Mouse (Mus musculus): ENCODE results near the gene Xpa.

Xpa gene

GRCm38 (mm10) chr4:46195781-46196487 is at the start of gene Xpa:
Gene Xpa, minus strand, starts transcription at chr4:46196311.
- peak; percentile 96 to 97 for DNase-seq

- peak; percentile 72 for DNase-seq
These were observed 39.8 kb upstream of the Xpa start for GRCm38 (mm10) chr4:46235871-46236270.

- DNase-seq = no peak
These were observed 38.6 kb upstream of the Xpa start for GRCm38 (mm10) chr4:46234739-46235138.

- no peak for DNase-seq
These were observed 30.9 kb upstream of the Xpa start for GRCm38 (mm10) chr4:46226972-46227535.

GRCm38 (mm10) chr4:46221090-46221489 is 25.0 kb upstream of the Xpa start:
- no peak for DNase-seq

- peak; percentile 58 to 65 for DNase-seq
These were observed 6.5 kb upstream of the Xpa start for GRCm38 (mm10) chr4:46202562-46203126.

- peak; percentile 74 to 82 for DNase-seq
These were observed 5.9 kb upstream of the Xpa start for GRCm38 (mm10) chr4:46201834-46202561.

- no peak for DNase-seq
These were observed 2.0 kb upstream of the Xpa start for GRCm38 (mm10) chr4:46198064-46198463.

- DNase-seq = no peak
These were observed 402 bp upstream of the Xpa start for GRCm38 (mm10) chr4:46196513-46196912.

- peak in 1 of 2 experiments; percentile 30 for DNase-seq
These were observed 4.1 kb downstream of the Xpa start for GRCm38 (mm10) chr4:46192011-46192410.

GRCm38 (mm10) chr4:46186466-46186865 is 9.6 kb downstream of the Xpa start:
- DNase-seq = no peak

- DNase-seq = no peak
These were observed 10.2 kb downstream of the Xpa start for GRCm38 (mm10) chr4:46185890-46186289.

GRCm38 (mm10) chr4:46185423-46185822 is 10.7 kb downstream of the Xpa start:
- DNase-seq = no peak

GRCm38 (mm10) chr4:46182181-46182580 is 13.9 kb downstream of the Xpa start:
- DNase-seq = no peak

- DNase-seq = no peak
These were observed 14.9 kb downstream of the Xpa start for GRCm38 (mm10) chr4:46181168-46181567.

GRCm38 (mm10) chr4:46177496-46177895 is 18.6 kb downstream of the Xpa start:
- no peak for DNase-seq

GRCm38 (mm10) chr4:46177018-46177417 is 19.1 kb downstream of the Xpa start:
- DNase-seq = no peak

GRCm38 (mm10) chr4:46176313-46176712 is 19.8 kb downstream of the Xpa start:
- no peak for DNase-seq

GRCm38 (mm10) chr4:46171761-46172160 is 24.4 kb downstream of the Xpa start:
- DNase-seq = no peak

GRCm38 (mm10) chr4:46165831-46166230 is 30.3 kb downstream of the Xpa start:
- no peak for DNase-seq

- no peak for DNase-seq
These were observed 32.1 kb downstream of the Xpa start for GRCm38 (mm10) chr4:46164027-46164426.

- DNase-seq = no peak
These were observed 44.1 kb downstream of the Xpa start for GRCm38 (mm10) chr4:46151903-46152544.

GRCm38 (mm10) chr4:46146881-46147280 is 49.2 kb downstream of the Xpa start:
- no peak for DNase-seq

Data from cerebellum, postnatal 36 days (tissue).